Mouse (Mus musculus) thymus, postnatal 14 days (tissue): ENCODE measurements around the gene Hrg.
"Not testable (repeated sequence)": the region's sequence is repeated elsewhere in the genome, so short reads cannot be mapped to it uniquely, and the experiment has no call there.

ENCODE experiments used
- DNase-seq: peaks from one replicate; pipeline ENCODE4 v3.0.0; 2021

Gene Hrg

DNA sequence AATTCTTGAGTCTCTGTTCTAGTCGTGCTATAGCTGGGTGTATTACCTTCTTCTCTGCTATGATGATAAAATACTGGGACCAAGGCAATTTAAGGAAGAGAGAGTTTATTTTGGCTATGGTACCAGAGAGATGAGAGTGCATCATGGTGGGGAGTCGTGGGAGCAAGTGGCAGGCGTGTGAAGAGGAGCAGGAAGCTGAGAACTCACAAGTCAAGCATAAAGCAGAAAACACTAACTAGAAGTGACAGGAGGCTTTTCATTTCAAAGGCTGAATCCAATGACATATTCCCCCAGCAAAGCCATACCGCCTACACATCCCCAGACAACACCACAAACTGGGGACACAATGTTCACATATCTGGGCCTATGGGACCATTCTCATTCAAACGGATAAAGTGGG, 11.4 kb downstream of the Hrg start:
- no peak for DNase-seq

DNA sequence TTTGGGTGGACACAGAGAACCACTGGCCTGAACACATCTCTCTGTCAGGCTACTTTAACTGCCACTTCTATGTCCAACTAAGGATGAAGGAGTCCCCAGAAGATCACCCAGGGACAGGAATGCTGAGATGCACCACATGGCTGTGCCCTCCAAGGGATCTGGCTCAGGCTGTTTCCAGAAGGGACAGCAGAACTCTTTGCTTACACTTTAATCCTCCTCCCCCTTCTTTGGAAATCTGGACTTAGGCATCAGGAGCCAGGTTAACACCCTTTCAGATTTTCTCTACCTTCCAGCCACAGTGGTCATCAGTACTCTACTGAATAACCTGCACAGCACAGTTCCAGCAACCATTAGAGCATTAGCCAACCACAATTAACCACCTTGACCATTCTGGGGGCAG, 12.4 kb downstream of the Hrg start:
- no peak for DNase-seq

DNA sequence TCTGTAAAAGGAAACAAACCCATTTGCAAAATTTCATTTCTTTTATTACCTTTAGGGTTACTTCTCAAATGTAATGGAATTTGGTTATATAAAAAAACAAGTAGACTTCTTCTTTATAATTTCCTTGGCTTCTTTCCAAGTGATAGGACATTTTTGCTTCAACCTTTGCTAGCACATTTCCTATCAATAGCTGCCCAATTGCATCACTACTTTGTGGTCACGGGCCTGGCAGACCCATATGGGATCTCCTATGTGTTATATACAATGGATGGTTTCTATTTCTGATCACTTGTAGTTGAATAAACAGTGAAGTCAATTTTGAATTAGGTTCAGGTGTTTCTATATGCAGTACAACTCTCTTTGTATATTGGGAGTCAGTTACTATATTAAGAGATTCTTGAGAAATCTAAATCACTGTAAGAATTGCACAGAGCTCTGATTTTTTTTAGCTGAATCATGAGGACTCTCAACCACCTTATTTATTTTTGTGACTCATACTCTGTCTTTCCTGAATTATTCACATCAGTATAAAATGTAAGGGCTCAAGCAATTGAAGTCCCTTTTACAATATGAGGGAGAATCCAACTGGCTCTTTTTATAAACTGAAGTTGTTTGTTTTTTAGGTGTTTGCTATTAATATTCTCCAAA, 16.6 kb downstream of the Hrg start:
- no peak for DNase-seq

DNA sequence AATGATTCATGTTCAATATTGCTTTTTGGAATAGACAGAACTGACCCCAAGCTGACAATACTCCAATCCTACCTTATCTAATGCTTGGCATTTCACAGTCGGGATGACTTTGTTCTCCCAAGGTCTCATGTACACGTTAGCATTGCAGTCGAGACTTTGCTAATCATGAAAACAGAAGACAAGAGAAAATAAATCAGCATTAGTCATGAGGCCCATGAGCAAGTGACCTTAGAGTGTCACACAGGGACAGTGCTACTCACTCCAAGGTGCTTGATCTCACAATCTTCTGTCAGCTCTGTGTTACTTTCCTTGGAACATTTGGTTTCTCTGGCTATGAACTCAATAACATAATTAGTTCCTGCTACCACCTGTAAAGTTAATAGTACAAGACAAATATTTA, 46.1 kb downstream of the Hrg start:
- not testable (repeated sequence) for DNase-seq
